ENCODE assay signal across 18 mouse cellular contexts in the genomic region with DNA sequence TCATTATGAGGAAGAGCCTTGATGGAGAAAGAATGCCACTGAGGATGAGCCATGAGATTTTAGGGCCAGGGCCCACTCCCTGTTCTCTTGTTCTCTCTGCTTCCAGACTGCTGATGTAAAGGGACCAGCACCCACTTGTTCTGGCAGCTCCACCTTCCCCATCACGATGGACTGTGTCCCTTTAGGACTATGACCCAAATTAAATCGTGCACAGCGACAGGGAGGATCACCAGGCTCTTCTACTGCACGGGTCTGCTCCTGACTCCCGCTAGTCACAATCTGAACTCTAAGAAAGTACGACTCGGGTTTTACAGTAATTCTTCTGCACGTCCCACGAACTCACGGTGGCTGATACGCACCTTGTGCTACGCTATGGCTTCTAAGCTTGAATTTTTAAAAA.
"Had no signal": no experiment of that assay in that cellular context is flagged by ENCODE, and none has a peak within 500 bp of the region (broad histone marks: within the 10 kb centered on the region; RNA-seq: fewer than 3 reads in every experiment).

No protein-coding gene starts in this region.

- H3K36me3 ChIP-seq: lung, embryonic 15.5 days; midbrain, embryonic 10.5 days; midbrain, embryonic 12.5 days; neural tube, embryonic 13.5 days; neural tube, embryonic 15.5 days had no signal

- H3K9ac ChIP-seq: midbrain, embryonic 12.5 days; neural tube, embryonic 15.5 days had no signal

- H3K4me2 ChIP-seq: lung, embryonic 15.5 days; midbrain, embryonic 12.5 days; neural tube, embryonic 13.5 days; neural tube, embryonic 15.5 days had no signal

- H3K27ac ChIP-seq: lung, embryonic 15.5 days; midbrain, embryonic 12.5 days; neural tube, embryonic 13.5 days; neural tube, embryonic 15.5 days had no signal

- H3K9me3 ChIP-seq: lung, embryonic 15.5 days; midbrain, embryonic 10.5 days; midbrain, embryonic 12.5 days; neural tube, embryonic 13.5 days; neural tube, embryonic 15.5 days had no signal

- H3K27me3 ChIP-seq: lung, embryonic 15.5 days; neural tube, embryonic 15.5 days had no signal

- DNase-seq: lung, adult 2 months; lung, postnatal 10 days; lung, postnatal 4 days; retina, postnatal 1 day; right cerebral cortex, adult 18-20 months; right cerebral cortex, postnatal 25 days; right cerebral cortex, postnatal 4 days; spleen, adult 18-20 months; thymus, adult 2 months; thymus, postnatal 25 days; thymus, postnatal 4 days had no signal

- ATAC-seq: midbrain, embryonic 16.5 days had no signal

- H3K4me3 ChIP-seq: lung, embryonic 15.5 days; midbrain, embryonic 10.5 days; midbrain, embryonic 12.5 days; myocyte; neural tube, embryonic 13.5 days; neural tube, embryonic 15.5 days had no signal
